Mouse (Mus musculus) myocyte (in vitro differentiated cells): Measurements from ENCODE around the gene Nosip. TPM values are rescaled to one million over a fixed set of nuclear protein-coding genes. Genes with fewer than 3 reads are reported as not detected.

Source experiments
- H3K27me3 ChIP-seq: one replicate; pipeline ENCODE4 v1.6.1; 2011; ENCODE audit not compliant: control insufficient read depth, insufficient read depth, insufficient read length
- H3K36me3 ChIP-seq: one replicate; pipeline ENCODE4 v1.6.1; 2011; ENCODE audit not compliant: control insufficient read depth, insufficient read depth
- H3K4me2 ChIP-seq: one replicate; pipeline ENCODE4 v1.6.1; 2011; ENCODE audit warnings: low read depth, control low read depth
- H3K4me3 ChIP-seq: one replicate; pipeline ENCODE4 v1.5.1; 2011; ENCODE audit warnings: mild to moderate bottlenecking, control low read depth, moderate library complexity
- H3K79me2 ChIP-seq: one replicate; pipeline ENCODE4 v1.6.1; 2011; ENCODE audit not compliant: control insufficient read depth, insufficient read depth
- H3ac ChIP-seq: one replicate; pipeline ENCODE4 v1.6.1; 2011; ENCODE audit not compliant: control insufficient read depth, insufficient read length
- CEBPB ChIP-seq: IDR thresholded peaks from 2 replicates; pipeline ENCODE4 v1.6.1; 2011; ENCODE audit warnings: mild to moderate bottlenecking, moderate library complexity; ENCODE audit not compliant: poor library complexity, insufficient read depth, severe bottlenecking
- E2F4 ChIP-seq: IDR thresholded peaks from one replicate; pipeline ENCODE4 v1.6.1; 2011; ENCODE audit warnings: mild to moderate bottlenecking, control low read depth, moderate library complexity; ENCODE audit not compliant: insufficient read depth
- MAX ChIP-seq: IDR thresholded peaks from one replicate; pipeline ENCODE4 v1.6.1; 2011; ENCODE audit warnings: low read depth, mild to moderate bottlenecking, control low read depth
- MYOD1 ChIP-seq, 3 experiments: IDR thresholded peaks; one replicate each; pipeline ENCODE4 v1.6.1; 2011; ENCODE audit warnings: control low read depth in 2 of 3, low read depth in 2 of 3, mild to moderate bottlenecking in 2 of 3, moderate library complexity in 1 of 3; ENCODE audit not compliant: insufficient read length in 2 of 3, control insufficient read depth in 1 of 3
- MYOG ChIP-seq, 3 experiments: IDR thresholded peaks; one replicate each; pipeline ENCODE4 v1.6.1; 2011; ENCODE audit warnings: control low read depth in 2 of 3, low read depth in 2 of 3, mild to moderate bottlenecking in 2 of 3; ENCODE audit not compliant: insufficient read length in 2 of 3, control insufficient read depth in 1 of 3, insufficient read depth in 1 of 3
- POLR2A ChIP-seq: IDR thresholded peaks from one replicate; pipeline ENCODE4 v1.6.1; 2011; ENCODE audit warnings: low read depth, mild to moderate bottlenecking, control low read depth, moderate library complexity; ENCODE audit not compliant: insufficient read length
- POLR2AphosphoS2 ChIP-seq: IDR thresholded peaks from one replicate; pipeline ENCODE4 v1.6.1; 2011; ENCODE audit warnings: low read depth, control low read depth; ENCODE audit not compliant: insufficient read length
- REST ChIP-seq: IDR thresholded peaks from one replicate; pipeline ENCODE4 v1.6.1; 2011; ENCODE audit warnings: mild to moderate bottlenecking, control low read depth, moderate library complexity; ENCODE audit not compliant: insufficient read depth, insufficient read length
- SRF ChIP-seq: IDR thresholded peaks from one replicate; pipeline ENCODE4 v1.6.1; 2011; ENCODE audit warnings: low read depth; ENCODE audit not compliant: control insufficient read depth, insufficient read length
- TCF12 ChIP-seq: IDR thresholded peaks from one replicate; pipeline ENCODE4 v1.6.1; 2011; ENCODE audit warnings: mild to moderate bottlenecking, control low read depth; ENCODE audit not compliant: poor library complexity, insufficient read depth, severe bottlenecking
- TCF3 ChIP-seq: IDR thresholded peaks from one replicate; pipeline ENCODE4 v1.6.1; 2011; ENCODE audit warnings: low read depth, control low read depth; ENCODE audit not compliant: insufficient read length
- USF1 ChIP-seq: IDR thresholded peaks from one replicate; pipeline ENCODE4 v1.6.1; 2011; ENCODE audit warnings: low read depth, mild to moderate bottlenecking, control low read depth, moderate library complexity
- polyA plus RNA-seq: library from polyadenylated mRNA; unstranded; fragments of >200 nt; fragmentation: generic; extraction: Trizol; gene quantifications from one replicate; pipeline ENCODE4 v1.2.1, GENCODE M21; 2012; ENCODE audit warnings: missing spikeins

Gene Nosip
- polyA plus RNA-seq, 1 experiment: 66.1 TPM

GRCm38 (mm10) chr7:45036702-45037101 lies 25.5 kb upstream of the Nosip start:
- Histone ChIP-seq H3K4me3 (no peak overlapping the region), H3K36me3 (peaks cover 14% of the 10 kb centered on the region), H3ac (no peak overlapping the region), H3K27me3 (no peaks in the 10 kb centered on the region), H3K79me2 (peaks cover 4% of the 10 kb centered on the region), H3K4me2 (no peak overlapping the region)
- TF ChIP-seq CEBPB: no peak
- no peak for TF ChIP-seq USF1
- TF ChIP-seq REST: no peak
- TF ChIP-seq E2F4: no peak

- H3K79me2 ChIP-seq: peaks cover 4% of the 10 kb centered on the region
Observed at GRCm38 (mm10) chr7:45037720-45038361, 24.4 kb upstream of the Nosip start.

GRCm38 (mm10) chr7:45038411-45038810 lies 23.8 kb upstream of the Nosip start:
- H3K79me2 ChIP-seq: peaks cover 4% of the 10 kb centered on the region
- no peak for TF ChIP-seq SRF
- no peak for TF ChIP-seq MYOG (IDR thresholded peaks at IDR 0.05; ENCODE audit: control insufficient read depth in 1 of 3, insufficient read depth in 1 of 3, insufficient read length in 2 of 3, low read depth in 2 of 3)
- no peak for TF ChIP-seq TCF3
- no peak for TF ChIP-seq REST
- no peak for TF ChIP-seq CEBPB
- no peak for TF ChIP-seq TCF12
- no peak for TF ChIP-seq E2F4
- TF ChIP-seq MYOD1 (IDR thresholded peaks at IDR 0.05; ENCODE audit: control insufficient read depth in 1 of 3, insufficient read length in 2 of 3, low read depth in 2 of 3): no peak
- no peak overlapping the region for H3K4me3 ChIP-seq
- peaks cover 16% of the 10 kb centered on the region for H3K36me3 ChIP-seq
- no peaks in the 10 kb centered on the region for H3K27me3 ChIP-seq
- no peak overlapping the region for H3ac ChIP-seq
- no peak overlapping the region for H3K4me2 ChIP-seq

More at GRCm38 (mm10) chr7:45037720-45038361, 24.4 kb upstream of the Nosip start:
- H3K4me3 ChIP-seq: no peak overlapping the region
- peaks cover 16% of the 10 kb centered on the region for H3K36me3 ChIP-seq
- H3K4me2 ChIP-seq: no peak overlapping the region
- H3K27me3 ChIP-seq: no peaks in the 10 kb centered on the region
- H3ac ChIP-seq: no peak overlapping the region
- TF ChIP-seq SRF: no peak
- no peak for TF ChIP-seq USF1
- no peak for TF ChIP-seq POLR2AphosphoS2
- TF ChIP-seq E2F4: no peak
- TF ChIP-seq MAX: no peak
- TF ChIP-seq POLR2A: no peak
- no peak for TF ChIP-seq CEBPB
- TF ChIP-seq MYOG (IDR thresholded peaks at IDR 0.05; ENCODE audit: control insufficient read depth in 1 of 3, insufficient read depth in 1 of 3, insufficient read length in 2 of 3, low read depth in 2 of 3): no peak
- TF ChIP-seq MYOD1 (IDR thresholded peaks at IDR 0.05; ENCODE audit: control insufficient read depth in 1 of 3, insufficient read length in 2 of 3, low read depth in 2 of 3): no peak
- TF ChIP-seq TCF3: no peak
- no peak for TF ChIP-seq REST
- no peak for TF ChIP-seq TCF12

GRCm38 (mm10) chr7:45040851-45041250 lies 21.4 kb upstream of the Nosip start:
- Histone ChIP-seq H3K79me2 (peaks cover 4% of the 10 kb centered on the region), H3K27me3 (no peaks in the 10 kb centered on the region), H3K4me2 (no peak overlapping the region), H3K36me3 (peaks cover 23% of the 10 kb centered on the region), H3ac (no peak overlapping the region), H3K4me3 (no peak overlapping the region)
- TF ChIP-seq MYOG (IDR thresholded peaks at IDR 0.05; ENCODE audit: control insufficient read depth in 1 of 3, insufficient read depth in 1 of 3, insufficient read length in 2 of 3, low read depth in 2 of 3): peak in 1 of 3 experiments; percentile 72
- TF ChIP-seq MYOD1 (IDR thresholded peaks at IDR 0.05; ENCODE audit: control insufficient read depth in 1 of 3, insufficient read length in 2 of 3, low read depth in 2 of 3): peak in 1 of 3 experiments; percentile 32
- no peak for TF ChIP-seq MAX

DNA sequence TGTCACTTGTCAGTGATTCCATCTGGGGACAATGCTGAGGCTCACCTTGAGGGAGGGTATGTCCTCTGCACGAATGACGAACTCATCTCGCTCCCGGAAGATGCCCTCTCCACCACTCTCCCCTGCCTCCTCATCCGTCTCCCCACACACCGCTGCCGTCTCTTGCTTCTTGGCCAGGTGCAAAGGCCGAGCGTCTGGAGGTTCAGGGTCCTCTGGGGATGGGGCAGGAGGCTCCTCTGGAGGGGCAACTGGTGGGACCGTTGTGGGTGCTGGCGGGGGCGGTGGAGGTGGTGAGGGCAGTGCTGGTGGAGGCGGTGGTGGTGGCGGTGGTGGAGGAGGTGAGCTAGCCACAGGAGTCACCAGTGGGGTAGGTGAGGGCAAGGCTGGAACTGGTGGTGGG lies 18.9 kb upstream of the Nosip start:
- H3ac ChIP-seq: no peak overlapping the region
- no peaks in the 10 kb centered on the region for H3K27me3 ChIP-seq
- peaks cover 4% of the 10 kb centered on the region for H3K79me2 ChIP-seq
- H3K36me3 ChIP-seq: peaks cover 14% of the 10 kb centered on the region
- TF ChIP-seq TCF12: no peak
- TF ChIP-seq CEBPB: no peak
- TF ChIP-seq TCF3: no peak
- no peak for TF ChIP-seq MYOD1 (IDR thresholded peaks at IDR 0.05; ENCODE audit: control insufficient read depth in 1 of 3, insufficient read length in 2 of 3, low read depth in 2 of 3)
- TF ChIP-seq POLR2AphosphoS2: no peak
- no peak for TF ChIP-seq E2F4
- TF ChIP-seq MYOG (IDR thresholded peaks at IDR 0.05; ENCODE audit: control insufficient read depth in 1 of 3, insufficient read depth in 1 of 3, insufficient read length in 2 of 3, low read depth in 2 of 3): no peak
- TF ChIP-seq MAX: no peak
- TF ChIP-seq SRF: no peak
- no peak for TF ChIP-seq REST
- no peak for TF ChIP-seq USF1
- TF ChIP-seq POLR2A: no peak
- H3K4me2 ChIP-seq: no peak overlapping the region
- H3K4me3 ChIP-seq: no peak overlapping the region
